8 mouse cellular contexts compared by ENCODE assay signal in the genomic region with DNA sequence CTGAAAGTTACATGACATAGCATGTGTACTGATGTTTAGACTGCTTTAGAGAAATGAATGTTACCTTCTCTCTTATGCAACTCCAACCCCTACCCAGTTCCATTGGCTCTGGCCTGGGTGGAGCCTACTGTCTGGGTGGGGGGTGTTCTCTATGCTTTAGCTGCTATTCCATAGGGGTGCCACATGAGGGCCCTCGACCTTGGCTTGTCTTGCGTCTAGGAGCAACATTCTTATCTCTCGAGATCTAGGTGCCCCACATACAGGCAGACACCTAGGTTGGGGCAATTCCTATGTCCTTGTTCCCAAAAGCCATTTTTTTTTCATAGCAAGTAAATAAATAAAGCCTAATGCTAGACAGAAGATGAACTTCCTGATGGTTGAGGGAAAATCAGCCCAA. TPM values are rescaled to one million over a fixed set of nuclear protein-coding genes. Genes with fewer than 3 reads are reported as not detected.
DNase-seq lines count a peak whose midpoint lies in the region; ATAC-seq lines count a peak whose summit lies in the region.

No protein-coding gene starts in this region.

- H3K4me2 ChIP-seq in liver, embryonic 11.5 days = no peak overlapping the region
- peak overlapping the region; percentile 96 for H3K4me2 ChIP-seq in neural tube, embryonic 15.5 days

- 6% methylated on average over 3 of the region's 3 CpGs for WGBS in liver, embryonic 11.5 days
- WGBS in neural tube, embryonic 15.5 days = 6% methylated on average over 3 of the region's 3 CpGs
- WGBS in limb, embryonic 10.5 days = 9% methylated on average over 3 of the region's 3 CpGs

- peaks cover 13% of the 10 kb centered on the region for H3K4me1 ChIP-seq in liver, embryonic 11.5 days (replicated peaks; ENCODE audit: control insufficient read depth, insufficient read depth, low read length)
- H3K4me1 ChIP-seq in neural tube, embryonic 15.5 days = peaks cover 47% of the 10 kb centered on the region
- peaks cover 29% of the 10 kb centered on the region for H3K4me1 ChIP-seq in limb, embryonic 10.5 days

- no peak overlapping the region for H3K4me3 ChIP-seq in liver, embryonic 11.5 days (ENCODE audit: low read depth, low read length)
- H3K4me3 ChIP-seq in neural tube, embryonic 15.5 days (replicated peaks) = peak overlapping the region; percentile 71
- no peak overlapping the region for H3K4me3 ChIP-seq in limb, embryonic 10.5 days

- H3K9ac ChIP-seq in liver, embryonic 11.5 days (ENCODE audit: low read depth, low read length) = no peak overlapping the region
- H3K9ac ChIP-seq in neural tube, embryonic 15.5 days (replicated peaks) = no peak overlapping the region

- peaks cover 10% of the 10 kb centered on the region; the same call in 1 of the 2 replicates for H3K36me3 ChIP-seq in liver, embryonic 11.5 days (ENCODE audit: control insufficient read depth, insufficient read depth, low read length)
- H3K36me3 ChIP-seq in neural tube, embryonic 15.5 days = no peaks in the 10 kb centered on the region
- H3K36me3 ChIP-seq in limb, embryonic 10.5 days = no peaks in the 10 kb centered on the region

- H3K9me3 ChIP-seq in liver, embryonic 11.5 days (ENCODE audit: control insufficient read depth, low read length) = no peaks in the 10 kb centered on the region
- H3K9me3 ChIP-seq in neural tube, embryonic 15.5 days (replicated peaks) = no peaks in the 10 kb centered on the region
- no peaks in the 10 kb centered on the region for H3K9me3 ChIP-seq in limb, embryonic 10.5 days (replicated peaks)

- peaks cover 48% of the 10 kb centered on the region for H3K27me3 ChIP-seq in liver, embryonic 11.5 days (replicated peaks; ENCODE audit: control insufficient read depth, insufficient read depth, low read length)
- no peaks in the 10 kb centered on the region for H3K27me3 ChIP-seq in neural tube, embryonic 15.5 days (replicated peaks)
- peaks cover 65% of the 10 kb centered on the region for H3K27me3 ChIP-seq in limb, embryonic 10.5 days (ENCODE audit: low read depth, poor library complexity, severe bottlenecking)

- peak; percentile 49 for ATAC-seq in liver, embryonic 11.5 days (replicated peaks; ENCODE audit: low FRiP score)
- ATAC-seq in neural tube, embryonic 15.5 days (ENCODE audit: low FRiP score) = no peak

- DNase-seq in embryo, embryonic 10.5 days (ENCODE audit: low spot score) = peak; percentile 35
- DNase-seq in embryo, embryonic 9.5 days (ENCODE audit: extremely low spot score) = no peak
- peak; percentile 89 for DNase-seq in CD4-positive helper T cell, adult 2 months (ENCODE audit: low read depth, low spot score)
- DNase-seq in cerebellum, postnatal 36 days = peak; percentile 37 to 47
- DNase-seq in liver, embryonic 11.5 days (ENCODE audit: low spot score) = peak; percentile 70
- no peak for DNase-seq in limb, embryonic 10.5 days (ENCODE audit: low spot score)
- no peak for DNase-seq in kidney, postnatal 10 days

- H3K27ac ChIP-seq in liver, embryonic 11.5 days (ENCODE audit: low read depth, low read length) = peak overlapping the region; percentile 53
- H3K27ac ChIP-seq in neural tube, embryonic 15.5 days (replicated peaks) = peak overlapping the region; percentile 89
- H3K27ac ChIP-seq in limb, embryonic 10.5 days = no peak overlapping the region

RNA-seq across cellular contexts. Expression of gene Tspoap1, which starts 0.7 kb away (rescaled TPM):
- polyA plus RNA-seq in liver, embryonic 11.5 days (2014; fragmentation: Nextera tagmentation; extraction: Ambion mirVana) = 7.7 and 9.3 TPM in 2 replicates
- 34.5 and 43.8 TPM in 2 replicates for polyA plus RNA-seq in neural tube, embryonic 15.5 days (2015; fragmentation: Nextera tagmentation; extraction: Ambion mirVana)
- polyA plus RNA-seq in limb, embryonic 10.5 days (2016; fragmentation: Nextera tagmentation; extraction: Ambion mirVana) = 0.74 and 2.9 TPM in 2 replicates

RNA-seq across cellular contexts. Expression of gene Supt4a, which starts 22.3 kb away (rescaled TPM):
- polyA plus RNA-seq in liver, embryonic 11.5 days (2014; fragmentation: Nextera tagmentation; extraction: Ambion mirVana) = 233 and 240 TPM in 2 replicates
- 129 and 144 TPM in 2 replicates for polyA plus RNA-seq in neural tube, embryonic 15.5 days (2015; fragmentation: Nextera tagmentation; extraction: Ambion mirVana)
- 187 and 191 TPM in 2 replicates for polyA plus RNA-seq in limb, embryonic 10.5 days (2016; fragmentation: Nextera tagmentation; extraction: Ambion mirVana)

RNA-seq across cellular contexts. Expression of gene Mpo, which starts 33.8 kb away (rescaled TPM):
- polyA plus RNA-seq in liver, embryonic 11.5 days (2014; fragmentation: Nextera tagmentation; extraction: Ambion mirVana) = 190 and 206 TPM in 2 replicates
- polyA plus RNA-seq in neural tube, embryonic 15.5 days (2015; fragmentation: Nextera tagmentation; extraction: Ambion mirVana) = 0.51 and 2.5 TPM in 2 replicates
- polyA plus RNA-seq in limb, embryonic 10.5 days (2016; fragmentation: Nextera tagmentation; extraction: Ambion mirVana) = 2.8 and 4.0 TPM in 2 replicates

Comparison
In these comparisons a context has a peak if more than half of its experiments do, and no peak if none do; other contexts are left out.
1. DNase-seq: peak in embryo, embryonic 10.5 days (single experiment), CD4-positive helper T cell, adult 2 months (single experiment), cerebellum, postnatal 36 days (2 of 2) and liver, embryonic 11.5 days (single experiment); none in embryo, embryonic 9.5 days (single experiment), limb, embryonic 10.5 days (single experiment) and kidney, postnatal 10 days (single experiment).
2. RNA of gene Mpo, which starts 33.8 kb away (polyA plus RNA-seq): 190 to 206 TPM in liver, embryonic 11.5 days; 2.8 to 4.0 TPM in limb, embryonic 10.5 days and 0.51 to 2.5 TPM in neural tube, embryonic 15.5 days; every median in the first group is over 10 times any median in the second.